Comparison of ENCODE assay signal across 8 mouse cellular contexts in genomic region chr16:91645420-91645819, GRCm38 (mm10). TPM values are rescaled to one million over a fixed set of nuclear protein-coding genes. Genes with fewer than 3 reads are reported as not detected.
A peak's percentile ranks its signal among the peaks of the same experiment; 100 is the strongest.
DNase-seq lines count a peak whose midpoint lies in the region; ATAC-seq and TF ChIP-seq lines count a peak whose summit lies in the region.
"Not testable (repeated sequence)": the region's sequence is repeated elsewhere in the genome, so short reads cannot be mapped to it uniquely, and the experiment has no call there.

No protein-coding gene starts in this region.

- not testable (repeated sequence) for H3K27ac ChIP-seq in MEL (ENCODE audit: control insufficient read depth, low read depth, low read length); forebrain, embryonic 10.5 days; hindbrain, embryonic 10.5 days; limb, embryonic 10.5 days; liver, embryonic 13.5 days; lung, embryonic 15.5 days

- H3K4me2 ChIP-seq in liver, embryonic 13.5 days, result peak overlapping the region; percentile 98
- H3K4me2 ChIP-seq in lung, embryonic 15.5 days, result peak overlapping the region; percentile 96
- H3K4me2 ChIP-seq in myocyte (ENCODE audit: low read depth), result peak overlapping the region; percentile 88

- H3K9ac ChIP-seq in MEL (ENCODE audit: control insufficient read depth, low read depth, low read length, poor library complexity, severe bottlenecking), result peak overlapping the region; percentile 99; the same call in 1 of the 2 replicates
- H3K9ac ChIP-seq in liver, embryonic 13.5 days; lung, embryonic 15.5 days: not testable (repeated sequence)

- DNase-seq in MEL (ENCODE audit: low read depth, low spot score); forebrain, embryonic 10.5 days (ENCODE audit: extremely low spot score, low spot score); hindbrain, embryonic 10.5 days (ENCODE audit: low spot score); limb, embryonic 10.5 days (ENCODE audit: low spot score); liver, embryonic 13.5 days: not testable (repeated sequence)

- not testable (repeated sequence) for ATAC-seq in liver, embryonic 13.5 days (ENCODE audit: low read depth); lung, embryonic 15.5 days (ENCODE audit: borderline replicate concordance, extremely low read depth, low FRiP score, low TSS enrichment)

- peak overlapping the region; percentile 67 for H3K4me3 ChIP-seq in C2C12 (ENCODE audit: insufficient read depth, poor library complexity, severe bottlenecking)
- H3K4me3 ChIP-seq in MEL (ENCODE audit: control insufficient read depth in 1 of 2, insufficient read depth in 1 of 2, low read depth in 2 of 2, low read length in 2 of 2), result peak overlapping the region; percentile 31 to 89
- H3K4me3 ChIP-seq in forebrain, embryonic 10.5 days, result peak overlapping the region; percentile 87
- H3K4me3 ChIP-seq in hindbrain, embryonic 10.5 days, result peak overlapping the region; percentile 88
- peak overlapping the region; percentile 88 for H3K4me3 ChIP-seq in limb, embryonic 10.5 days
- H3K4me3 ChIP-seq in liver, embryonic 13.5 days (replicated peaks), result peak overlapping the region; percentile 87
- H3K4me3 ChIP-seq in lung, embryonic 15.5 days, result not testable (repeated sequence)
- peak overlapping the region; percentile 95 for H3K4me3 ChIP-seq in myocyte

- H3K9me3 ChIP-seq in MEL (replicated peaks; ENCODE audit: insufficient read depth, low read length); forebrain, embryonic 10.5 days; hindbrain, embryonic 10.5 days; limb, embryonic 10.5 days (replicated peaks); liver, embryonic 13.5 days (replicated peaks); lung, embryonic 15.5 days: not testable (repeated sequence)

- peaks cover 60% of the 10 kb centered on the region for H3K79me3 ChIP-seq in C2C12 (ENCODE audit: low read depth)

- H3K79me2 ChIP-seq in C2C12 (ENCODE audit: control insufficient read depth, insufficient read depth) (peaks cover 75% of the 10 kb centered on the region), MEL (ENCODE audit: control insufficient read depth, insufficient read depth, low read length, poor library complexity) (peaks cover 70% of the 10 kb centered on the region), myocyte (ENCODE audit: control insufficient read depth, insufficient read depth) (peaks cover 56% of the 10 kb centered on the region)

- TF ChIP-seq EP300 in MEL (IDR thresholded peaks at IDR 0.05; ENCODE audit: low read depth in 1 of 2, low read length in 2 of 2), result not testable (repeated sequence)

- WGBS in forebrain, embryonic 10.5 days, result 90% methylated on average over 1 of the region's 2 CpGs
- WGBS in hindbrain, embryonic 10.5 days, result 90% methylated on average over 1 of the region's 2 CpGs
- WGBS in limb, embryonic 10.5 days, result 88% methylated on average over 1 of the region's 2 CpGs
- 40% methylated on average over 1 of the region's 2 CpGs for whole genome bisulfite sequencing in liver, embryonic 13.5 days (ENCODE audit: insufficient replicate concordance)
- 44% methylated on average over 1 of the region's 2 CpGs for WGBS in lung, embryonic 15.5 days

- TF ChIP-seq CTCF in C2C12 (IDR thresholded peaks at IDR 0.05; ENCODE audit: control insufficient read depth, insufficient read depth, insufficient read length), result not testable (repeated sequence)
- TF ChIP-seq CTCF in MEL (IDR thresholded peaks at IDR 0.05 in 2 of 3, conservative IDR thresholded peaks at IDR 0.05 in 1 of 3; ENCODE audit: control insufficient read depth in 1 of 3, insufficient read depth in 1 of 3, low read depth in 2 of 3, low read length in 3 of 3, poor library complexity in 1 of 3, severe bottlenecking in 1 of 3), result peak in 1 of 3 experiments; percentile 4; a peak in 1 of 6 replicates

- peaks cover 28% of the 10 kb centered on the region for H3K36me3 ChIP-seq in C2C12 (ENCODE audit: control insufficient read depth, insufficient read depth)
- H3K36me3 ChIP-seq in MEL (ENCODE audit: control insufficient read depth in 1 of 2, insufficient read depth in 2 of 2, low read length in 2 of 2), result peaks cover 10 to 26% of the 10 kb centered on the region in 2 experiments
- peaks cover 33% of the 10 kb centered on the region for H3K36me3 ChIP-seq in forebrain, embryonic 10.5 days (replicated peaks)
- H3K36me3 ChIP-seq in hindbrain, embryonic 10.5 days, result peaks cover 31% of the 10 kb centered on the region
- H3K36me3 ChIP-seq in limb, embryonic 10.5 days, result peaks cover 33% of the 10 kb centered on the region
- peaks cover 34% of the 10 kb centered on the region for H3K36me3 ChIP-seq in liver, embryonic 13.5 days
- peaks cover 20% of the 10 kb centered on the region; the same call in 1 of the 2 replicates for H3K36me3 ChIP-seq in lung, embryonic 15.5 days
- H3K36me3 ChIP-seq in myocyte (ENCODE audit: control insufficient read depth, insufficient read depth), result peaks cover 19% of the 10 kb centered on the region

- not testable (repeated sequence) for TF ChIP-seq POLR2A in MEL (IDR thresholded peaks at IDR 0.05; ENCODE audit: control insufficient read depth in 1 of 2, insufficient read depth in 1 of 2, low read depth in 1 of 2, low read length in 2 of 2, poor library complexity in 1 of 2); myocyte (IDR thresholded peaks at IDR 0.05; ENCODE audit: insufficient read length, low read depth)

- H3K4me1 ChIP-seq in MEL (ENCODE audit: control insufficient read depth in 1 of 2, insufficient read depth in 2 of 2, low read length in 2 of 2), result peaks cover 4 to 11% of the 10 kb centered on the region in 2 experiments; a peak in 3 of 4 replicates
- H3K4me1 ChIP-seq in forebrain, embryonic 10.5 days, result peaks cover 29% of the 10 kb centered on the region
- peaks cover 22% of the 10 kb centered on the region for H3K4me1 ChIP-seq in hindbrain, embryonic 10.5 days (replicated peaks)
- peaks cover 12% of the 10 kb centered on the region for H3K4me1 ChIP-seq in limb, embryonic 10.5 days
- H3K4me1 ChIP-seq in liver, embryonic 13.5 days (replicated peaks), result peaks cover 32% of the 10 kb centered on the region
- peaks cover 15% of the 10 kb centered on the region for H3K4me1 ChIP-seq in lung, embryonic 15.5 days

- H3ac ChIP-seq in C2C12 (ENCODE audit: control insufficient read depth, insufficient read length, low read depth); myocyte (ENCODE audit: control insufficient read depth, insufficient read length): not testable (repeated sequence)

- not testable (repeated sequence) for TF ChIP-seq RAD21 in MEL (IDR thresholded peaks at IDR 0.05; ENCODE audit: low read depth, low read length)

- not testable (repeated sequence) for H3K27me3 ChIP-seq in C2C12 (ENCODE audit: control insufficient read depth, insufficient read depth, insufficient read length); MEL (ENCODE audit: control insufficient read depth in 1 of 2, insufficient read depth in 2 of 2, low read length in 2 of 2); forebrain, embryonic 10.5 days (ENCODE audit: poor library complexity, severe bottlenecking); hindbrain, embryonic 10.5 days (ENCODE audit: insufficient read depth, poor library complexity, severe bottlenecking); limb, embryonic 10.5 days (ENCODE audit: low read depth, poor library complexity, severe bottlenecking); liver, embryonic 13.5 days; lung, embryonic 15.5 days; myocyte (ENCODE audit: control insufficient read depth, insufficient read depth, insufficient read length)

RNA-seq across cellular contexts. Expression of gene Gart, which starts 1.3 kb away (rescaled TPM):
- polyA plus RNA-seq in C2C12 (2012; fragmentation: generic; extraction: Trizol) (131 TPM), MEL (2012; ENCODE audit: insufficient read depth in 1 of 2, insufficient read length in 2 of 2, low read depth in 1 of 2, low replicate concordance in 2 of 2, missing spikeins in 1 of 2) (100 to 1,000 TPM in 1 of 2 experiments, 10 to 100 TPM in 1; 94.0 to 509 TPM), myocyte (2012; fragmentation: generic; extraction: Trizol) (64.1 TPM)
- total RNA-seq in MEL (2012; rRNA removed), result 400 and 417 TPM in 2 replicates
- 204 and 211 TPM in 2 replicates for polyA plus RNA-seq in forebrain, embryonic 10.5 days (2016; fragmentation: Nextera tagmentation; extraction: Ambion mirVana)
- 112 and 158 TPM in 2 replicates for polyA plus RNA-seq in hindbrain, embryonic 10.5 days (2016; fragmentation: Nextera tagmentation; extraction: Ambion mirVana)
- polyA plus RNA-seq in limb, embryonic 10.5 days (2016; fragmentation: Nextera tagmentation; extraction: Ambion mirVana), result 178 and 199 TPM in 2 replicates
- polyA plus RNA-seq in liver, embryonic 13.5 days (2015; fragmentation: Nextera tagmentation; extraction: Ambion mirVana), result 116 and 126 TPM in 2 replicates
- 111 and 118 TPM in 2 replicates for polyA plus RNA-seq in lung, embryonic 15.5 days (2015; fragmentation: Nextera tagmentation; extraction: Ambion mirVana)

RNA-seq across cellular contexts. Expression of gene Son, which starts 1.9 kb away (rescaled TPM):
- polyA plus RNA-seq in C2C12 (2012; fragmentation: generic; extraction: Trizol), result 53.5 TPM
- total RNA-seq in MEL (2012; rRNA removed), result 93.6 and 102 TPM in 2 replicates
- 100 to 1,000 TPM; 157 to 182 TPM for polyA plus RNA-seq in MEL (2012; ENCODE audit: insufficient read depth in 1 of 2, insufficient read length in 2 of 2, low read depth in 1 of 2, low replicate concordance in 2 of 2, missing spikeins in 1 of 2)
- polyA plus RNA-seq in forebrain, embryonic 10.5 days (2016; fragmentation: Nextera tagmentation; extraction: Ambion mirVana), result 110 and 111 TPM in 2 replicates
- 102 and 114 TPM in 2 replicates for polyA plus RNA-seq in hindbrain, embryonic 10.5 days (2016; fragmentation: Nextera tagmentation; extraction: Ambion mirVana)
- polyA plus RNA-seq in limb, embryonic 10.5 days (2016; fragmentation: Nextera tagmentation; extraction: Ambion mirVana), result 105 and 122 TPM in 2 replicates
- polyA plus RNA-seq in liver, embryonic 13.5 days (2015; fragmentation: Nextera tagmentation; extraction: Ambion mirVana), result 47.8 and 49.8 TPM in 2 replicates
- polyA plus RNA-seq in lung, embryonic 15.5 days (2015; fragmentation: Nextera tagmentation; extraction: Ambion mirVana), result 108 and 110 TPM in 2 replicates
- 48.7 TPM for polyA plus RNA-seq in myocyte (2012; fragmentation: generic; extraction: Trizol)

RNA-seq across cellular contexts. Expression of gene Dnajc28, which starts 26.6 kb away (rescaled TPM):
- polyA plus RNA-seq in C2C12 (2012; fragmentation: generic; extraction: Trizol) (0.16 TPM), MEL (2012; ENCODE audit: insufficient read depth in 1 of 2, insufficient read length in 2 of 2, low read depth in 1 of 2, low replicate concordance in 2 of 2, missing spikeins in 1 of 2) (1 to 10 TPM in 1 of 2 experiments, not detected in 1; 1.9 TPM), myocyte (2012; fragmentation: generic; extraction: Trizol) (0.80 TPM)
- 0.85 and 1.2 TPM in 2 replicates for total RNA-seq in MEL (2012; rRNA removed)
- 2.9 and 4.0 TPM in 2 replicates for polyA plus RNA-seq in forebrain, embryonic 10.5 days (2016; fragmentation: Nextera tagmentation; extraction: Ambion mirVana)
- polyA plus RNA-seq in hindbrain, embryonic 10.5 days (2016; fragmentation: Nextera tagmentation; extraction: Ambion mirVana), result 3.2 and 4.5 TPM in 2 replicates
- 3.0 and 4.6 TPM in 2 replicates for polyA plus RNA-seq in limb, embryonic 10.5 days (2016; fragmentation: Nextera tagmentation; extraction: Ambion mirVana)
- polyA plus RNA-seq in liver, embryonic 13.5 days (2015; fragmentation: Nextera tagmentation; extraction: Ambion mirVana), result 1.4 and 2.5 TPM in 2 replicates
- 2.0 and 3.3 TPM in 2 replicates for polyA plus RNA-seq in lung, embryonic 15.5 days (2015; fragmentation: Nextera tagmentation; extraction: Ambion mirVana)

RNA-seq across cellular contexts. Expression of gene Donson, which starts 43.1 kb away (rescaled TPM):
- polyA plus RNA-seq in C2C12 (2012; fragmentation: generic; extraction: Trizol), result 12.2 TPM
- total RNA-seq in MEL (2012; rRNA removed), result 25.4 and 25.7 TPM in 2 replicates
- polyA plus RNA-seq in MEL (2012; ENCODE audit: insufficient read depth in 1 of 2, insufficient read length in 2 of 2, low read depth in 1 of 2, low replicate concordance in 2 of 2, missing spikeins in 1 of 2), result 10 to 100 TPM in 1 of 2 experiments, not detected in 1; 33.9 TPM
- 34.3 and 38.1 TPM in 2 replicates for polyA plus RNA-seq in forebrain, embryonic 10.5 days (2016; fragmentation: Nextera tagmentation; extraction: Ambion mirVana)
- polyA plus RNA-seq in hindbrain, embryonic 10.5 days (2016; fragmentation: Nextera tagmentation; extraction: Ambion mirVana), result 32.9 and 34.6 TPM in 2 replicates
- 41.0 and 43.2 TPM in 2 replicates for polyA plus RNA-seq in limb, embryonic 10.5 days (2016; fragmentation: Nextera tagmentation; extraction: Ambion mirVana)
- 33.9 and 36.7 TPM in 2 replicates for polyA plus RNA-seq in liver, embryonic 13.5 days (2015; fragmentation: Nextera tagmentation; extraction: Ambion mirVana)
- polyA plus RNA-seq in lung, embryonic 15.5 days (2015; fragmentation: Nextera tagmentation; extraction: Ambion mirVana), result 25.4 and 26.2 TPM in 2 replicates
- 3.5 TPM for polyA plus RNA-seq in myocyte (2012; fragmentation: generic; extraction: Trizol)

RNA-seq across cellular contexts. Expression of gene Tmem50b, which starts 47.8 kb away (rescaled TPM):
- polyA plus RNA-seq in C2C12 (2012; fragmentation: generic; extraction: Trizol), result 15.1 TPM
- total RNA-seq in MEL (2012; rRNA removed), result 2.6 and 2.9 TPM in 2 replicates
- 1 to 10 TPM in 1 of 2 experiments, not detected in 1; 9.5 TPM for polyA plus RNA-seq in MEL (2012; ENCODE audit: insufficient read depth in 1 of 2, insufficient read length in 2 of 2, low read depth in 1 of 2, low replicate concordance in 2 of 2, missing spikeins in 1 of 2)
- polyA plus RNA-seq in forebrain, embryonic 10.5 days (2016; fragmentation: Nextera tagmentation; extraction: Ambion mirVana), result 32.7 and 33.8 TPM in 2 replicates
- polyA plus RNA-seq in hindbrain, embryonic 10.5 days (2016; fragmentation: Nextera tagmentation; extraction: Ambion mirVana), result 37.6 and 45.9 TPM in 2 replicates
- 19.8 and 25.7 TPM in 2 replicates for polyA plus RNA-seq in limb, embryonic 10.5 days (2016; fragmentation: Nextera tagmentation; extraction: Ambion mirVana)
- 5.6 and 6.3 TPM in 2 replicates for polyA plus RNA-seq in liver, embryonic 13.5 days (2015; fragmentation: Nextera tagmentation; extraction: Ambion mirVana)
- 40.4 and 45.3 TPM in 2 replicates for polyA plus RNA-seq in lung, embryonic 15.5 days (2015; fragmentation: Nextera tagmentation; extraction: Ambion mirVana)
- polyA plus RNA-seq in myocyte (2012; fragmentation: generic; extraction: Trizol), result 11.4 TPM
